Mouse (Mus musculus) Patski (cell line): Measurements from ENCODE around the gene Fstl3. TPM values are rescaled to one million over a fixed set of nuclear protein-coding genes. Genes with fewer than 3 reads are reported as not detected.

Experiments used
- ATAC-seq: fragments of 100-300 bp; one replicate; pipeline ENCODE4 v1.8.0; 2021
- CTCF ChIA-PET: fragments of 350-600 bp; sonication (Branson Sonifier 250); formaldehyde crosslinking; loops from one replicate; lab custom pipeline; 2022; ENCODE audit warnings: inconsistent platforms; lab: Charles Lee
- POLR2A ChIA-PET: fragments of 350-600 bp; sonication (Branson Sonifier 250); formaldehyde crosslinking; loops from one replicate; lab custom pipeline; 2022; ENCODE audit warnings: antibody characterized with exemption, inconsistent platforms; lab: Charles Lee
- DNase-seq: peaks from one replicate; pipeline ENCODE4 v3.0.0-alpha.2; 2011; ENCODE audit warnings: low read depth, low spot score
- H3K27me3 ChIP-seq: fragments of 371-371 bp; one replicate; pipeline ENCODE4 v1.5.1; 2021
- CTCF ChIP-seq: fragments of 100-300 bp; IDR thresholded peaks from one replicate; pipeline ENCODE4 v1.5.1; 2021
- in situ Hi-C: fragments of 300-500 bp; cut with MboI; formaldehyde crosslinking; loops from 3 replicates; pipeline ENCODE4 v1.11.1; 2018; ENCODE audit warnings: low pct_unique_long_range_greater_than_20kb, mixed read lengths
- polyA plus RNA-seq: library from polyadenylated mRNA; unstranded; gene quantifications from one replicate; pipeline ENCODE4 v1.2.3, GENCODE M21; 2021

Fstl3 gene
- polyA plus RNA-seq, 1 experiment from 2014 or later, result 2.3 TPM

GRCm38 (mm10) chr10:79795905-79796304, 18.8 kb downstream of the Fstl3 start:
- TF ChIP-seq CTCF, result no peak
- ChIA-PET CTCF (interaction anchor here (0.9 to 2.9 kb wide), 4 partner anchors 9 to 31 kb away, joined by 3 to 11 read pairs (median 4); no protein-coding TSS in a partner anchor), POLR2A (no interaction called here)
- in situ Hi-C loops, result no loop called here
- DNase-seq (no peak), ATAC-seq (no peak)
- H3K27me3 ChIP-seq, result no peaks in the 10 kb centered on the region

DNA sequence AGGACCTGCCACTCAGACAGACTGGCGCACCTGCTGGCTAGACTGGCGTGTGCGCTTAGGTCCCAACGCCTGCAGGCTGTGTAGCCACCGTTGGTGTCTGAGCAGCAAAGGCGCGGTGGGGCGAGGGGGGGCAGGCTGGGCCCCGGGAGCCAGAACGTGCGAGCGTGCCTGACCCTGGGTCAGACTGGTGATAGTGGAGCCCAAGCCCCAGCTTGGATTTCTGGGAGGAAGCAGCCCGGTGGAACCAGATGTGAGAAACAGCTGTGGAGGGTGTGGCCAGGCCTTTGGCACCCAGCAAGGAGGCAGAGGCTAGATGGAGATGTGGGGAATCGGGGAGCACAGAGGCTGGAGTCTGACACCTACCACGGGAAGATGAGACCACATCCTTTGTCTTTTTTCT, 20.3 kb downstream of the Fstl3 start:
- CTCF ChIA-PET, result no interaction called here
- no peaks in the 10 kb centered on the region for H3K27me3 ChIP-seq
- DNase-seq (no peak), ATAC-seq (no peak)
- TF ChIP-seq CTCF, result no peak
- POLR2A ChIA-PET, result interaction anchor here (0.6 kb wide), 1 partner anchor 15 kb away, joined by 3 read pairs; no protein-coding TSS in a partner anchor
- in situ Hi-C loops, result no loop called here

- ATAC-seq, result no peak
- H3K27me3 ChIP-seq, result no peaks in the 10 kb centered on the region
- ChIA-PET CTCF (interaction anchor here (1.0 kb wide), 1 partner anchor 10 kb away, joined by 3 read pairs; no protein-coding TSS in a partner anchor), POLR2A (no interaction called here)
- in situ Hi-C loops, result no loop called here
- TF ChIP-seq CTCF, result no peak
- no peak for DNase-seq
Observed at GRCm38 (mm10) chr10:79798289-79798928, 21.3 kb downstream of the Fstl3 start.

- POLR2A ChIA-PET, result interaction anchor here (1.2 kb wide), 1 partner anchor 11 kb away, joined by 4 read pairs; no protein-coding TSS in a partner anchor
- no peak for DNase-seq
- in situ Hi-C loops, result no loop called here
- CTCF ChIA-PET, result interaction anchor here (1.3 to 3.5 kb wide), 3 partner anchors 8 to 20 kb away, joined by 7 to 17 read pairs (median 10); partner anchors contain the start of gene Palm
- no peak for ATAC-seq
- H3K27me3 ChIP-seq, result no peaks in the 10 kb centered on the region
- TF ChIP-seq CTCF, result no peak
Observed at GRCm38 (mm10) chr10:79800508-79800907, 23.4 kb downstream of the Fstl3 start.

- DNase-seq (no peak), ATAC-seq (peak; percentile 45)
- in situ Hi-C loops, result no loop called here
- CTCF ChIA-PET, result interaction anchor here (1.2 to 3.5 kb wide), 8 partner anchors 9 to 158 kb away, joined by 3 to 17 read pairs (median 8); partner anchors contain the start of genes Palm and Wdr18
- no peaks in the 10 kb centered on the region for H3K27me3 ChIP-seq
- POLR2A ChIA-PET, result interaction anchor here (0.7 to 0.9 kb wide), 3 partner anchors 19 to 52 kb away, joined by 3 to 4 read pairs (median 3); partner anchors contain the start of gene Ptbp1
- TF ChIP-seq CTCF, result no peak
Observed at GRCm38 (mm10) chr10:79801837-79802236, 24.8 kb downstream of the Fstl3 start.

DNA sequence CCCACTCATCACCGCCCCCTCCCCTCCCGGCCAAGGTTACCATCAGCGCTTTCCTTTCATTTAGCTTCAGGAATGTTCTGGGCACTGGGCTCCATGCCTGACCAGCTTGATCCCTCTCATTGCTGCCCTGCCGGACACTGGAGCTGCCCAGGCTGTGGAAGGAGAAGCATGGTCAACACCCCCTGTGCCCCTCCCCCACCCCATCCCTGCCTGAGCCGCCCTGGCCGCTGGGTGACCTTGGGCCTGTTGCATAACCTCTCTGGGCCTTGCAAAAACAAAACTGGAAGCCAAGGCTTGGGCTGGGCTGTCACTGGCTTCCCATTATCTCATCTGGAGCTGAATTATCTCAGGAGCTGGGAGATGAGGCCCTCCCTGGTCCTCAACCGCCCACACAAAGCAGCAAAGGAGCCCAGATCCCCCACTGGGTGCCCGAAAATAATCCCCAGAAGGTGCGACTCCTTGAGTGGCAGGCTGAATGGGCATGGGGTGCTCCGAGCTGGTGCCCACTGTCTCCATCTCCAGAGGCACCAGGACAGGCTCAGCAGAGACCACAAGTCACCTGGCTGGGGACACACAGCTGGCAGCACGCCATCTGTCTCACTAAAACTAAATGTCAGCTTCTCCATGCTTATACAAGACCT, 25.4 kb downstream of the Fstl3 start:
- ChIA-PET POLR2A (interaction anchor here (0.5 to 1.5 kb wide), 6 partner anchors 8 to 98 kb away, joined by 3 to 7 read pairs (median 4); partner anchors contain the start of gene Bsg), CTCF (interaction anchor here (1.2 to 3.5 kb wide), 7 partner anchors 10 to 157 kb away, joined by 3 to 17 read pairs (median 7); partner anchors contain the start of genes Palm and Wdr18)
- TF ChIP-seq CTCF, result no peak
- DNase-seq, result no peak
- H3K27me3 ChIP-seq, result no peaks in the 10 kb centered on the region
- in situ Hi-C loops, result no loop called here
- ATAC-seq, result peak; percentile 83

DNA sequence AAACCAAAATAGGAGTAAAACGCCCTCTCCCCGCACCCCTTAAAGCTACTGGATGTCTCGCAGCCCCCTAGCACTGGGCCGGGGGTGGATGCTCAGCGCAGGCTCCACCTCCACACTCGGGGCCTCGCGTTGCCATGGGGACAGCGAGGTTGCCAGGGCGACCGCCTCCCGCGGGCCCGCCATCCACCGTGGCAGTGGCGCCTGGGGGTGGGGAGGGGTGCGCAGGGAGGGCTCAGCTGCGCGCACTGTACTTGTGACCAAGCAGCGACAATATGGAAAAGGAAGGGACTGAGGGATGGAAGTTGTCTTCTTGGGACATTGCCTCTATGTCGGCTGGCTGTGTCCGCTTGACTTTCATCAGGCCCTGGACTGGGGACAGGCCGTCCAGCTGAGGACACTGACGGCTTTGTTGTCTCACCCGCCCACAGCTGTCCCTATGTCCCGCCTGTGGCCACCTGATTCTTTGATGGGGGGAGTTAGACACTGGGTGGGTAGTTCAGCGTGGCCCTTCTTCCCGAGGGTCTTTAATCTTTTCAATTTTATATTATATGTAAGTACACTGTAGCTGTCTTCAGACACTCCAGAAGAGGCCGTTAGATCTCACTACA, 26.7 kb downstream of the Fstl3 start:
- ChIA-PET POLR2A (interaction anchor here (1.4 to 1.5 kb wide), 2 partner anchors 8 to 9 kb away, joined by 5 to 7 read pairs; no protein-coding TSS in a partner anchor), CTCF (interaction anchor here (1.2 to 3.5 kb wide), 5 partner anchors 8 to 35 kb away, joined by 3 to 17 read pairs (median 9); partner anchors contain the start of gene Palm)
- in situ Hi-C loops, result no loop called here
- no peak for TF ChIP-seq CTCF
- ATAC-seq (no peak), DNase-seq (no peak)
- H3K27me3 ChIP-seq, result no peaks in the 10 kb centered on the region

DNA sequence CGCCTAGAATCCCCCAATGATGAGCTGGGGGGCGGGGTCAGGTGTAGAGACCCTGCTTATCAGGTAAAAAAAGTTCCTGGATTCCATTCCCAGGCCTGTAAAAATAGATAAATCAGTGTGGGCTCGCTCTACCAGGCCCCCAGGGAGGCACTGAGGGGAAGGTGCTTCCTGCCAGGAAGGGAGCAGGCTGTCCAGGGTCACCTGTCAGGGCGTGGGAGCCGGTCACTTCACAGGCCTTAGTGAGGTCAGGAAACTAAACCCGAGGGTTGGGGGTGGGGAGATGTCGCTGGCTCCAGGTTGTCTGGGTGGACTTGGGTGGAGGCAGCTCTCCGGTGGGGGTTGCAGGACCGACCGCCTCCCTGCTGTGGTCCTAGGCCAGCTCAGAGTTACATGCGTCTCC, 28.6 kb downstream of the Fstl3 start:
- no peak for TF ChIP-seq CTCF
- no peak for DNase-seq
- in situ Hi-C loops, result no loop called here
- POLR2A ChIA-PET, result interaction anchor here (1.3 kb wide), 1 partner anchor 12 kb away, joined by 3 read pairs; no protein-coding TSS in a partner anchor
- H3K27me3 ChIP-seq, result no peaks in the 10 kb centered on the region
- CTCF ChIA-PET, result interaction anchor here (1.3 to 1.6 kb wide), 2 partner anchors 11 to 14 kb away, joined by 3 to 11 read pairs; partner anchors contain the start of gene Prss57
- no peak for ATAC-seq

DNA sequence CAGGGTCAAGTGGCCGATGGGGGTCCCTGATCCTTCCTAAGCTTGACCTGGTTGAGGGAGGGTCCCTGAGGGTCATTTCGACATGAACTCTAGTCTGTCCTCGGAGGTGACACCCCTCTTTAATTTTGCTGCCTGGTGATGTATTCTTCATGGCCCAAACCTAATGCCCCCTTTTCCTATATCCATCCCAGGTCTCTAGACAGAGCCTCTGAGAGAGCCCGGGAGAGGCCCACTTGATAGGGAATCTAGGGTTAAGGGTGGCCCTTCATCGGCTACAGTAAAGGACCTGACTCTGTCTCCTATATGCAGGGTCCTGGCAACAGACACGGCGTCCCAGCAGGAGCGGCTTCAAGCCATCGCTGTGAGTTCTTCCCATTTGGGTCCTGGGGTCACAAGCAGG, 29.3 kb downstream of the Fstl3 start:
- no peak for TF ChIP-seq CTCF
- in situ Hi-C loops, result no loop called here
- DNase-seq (no peak), ATAC-seq (no peak)
- CTCF ChIA-PET, result interaction anchor here (1.6 kb wide), 1 partner anchor 11 kb away, joined by 11 read pairs; no protein-coding TSS in a partner anchor
- POLR2A ChIA-PET, result interaction anchor here (1.3 kb wide), 1 partner anchor 12 kb away, joined by 3 read pairs; no protein-coding TSS in a partner anchor
- no peaks in the 10 kb centered on the region for H3K27me3 ChIP-seq

- TF ChIP-seq CTCF, result no peak
- ChIA-PET POLR2A (no interaction called here), CTCF (no interaction called here)
- no peaks in the 10 kb centered on the region for H3K27me3 ChIP-seq
- no peak for DNase-seq
- no peak for ATAC-seq
- in situ Hi-C loops, result no loop called here
Observed at GRCm38 (mm10) chr10:79806972-79807371, 29.9 kb downstream of the Fstl3 start.
